ENCODE assay signal across 8 mouse cellular contexts in the genomic region with DNA sequence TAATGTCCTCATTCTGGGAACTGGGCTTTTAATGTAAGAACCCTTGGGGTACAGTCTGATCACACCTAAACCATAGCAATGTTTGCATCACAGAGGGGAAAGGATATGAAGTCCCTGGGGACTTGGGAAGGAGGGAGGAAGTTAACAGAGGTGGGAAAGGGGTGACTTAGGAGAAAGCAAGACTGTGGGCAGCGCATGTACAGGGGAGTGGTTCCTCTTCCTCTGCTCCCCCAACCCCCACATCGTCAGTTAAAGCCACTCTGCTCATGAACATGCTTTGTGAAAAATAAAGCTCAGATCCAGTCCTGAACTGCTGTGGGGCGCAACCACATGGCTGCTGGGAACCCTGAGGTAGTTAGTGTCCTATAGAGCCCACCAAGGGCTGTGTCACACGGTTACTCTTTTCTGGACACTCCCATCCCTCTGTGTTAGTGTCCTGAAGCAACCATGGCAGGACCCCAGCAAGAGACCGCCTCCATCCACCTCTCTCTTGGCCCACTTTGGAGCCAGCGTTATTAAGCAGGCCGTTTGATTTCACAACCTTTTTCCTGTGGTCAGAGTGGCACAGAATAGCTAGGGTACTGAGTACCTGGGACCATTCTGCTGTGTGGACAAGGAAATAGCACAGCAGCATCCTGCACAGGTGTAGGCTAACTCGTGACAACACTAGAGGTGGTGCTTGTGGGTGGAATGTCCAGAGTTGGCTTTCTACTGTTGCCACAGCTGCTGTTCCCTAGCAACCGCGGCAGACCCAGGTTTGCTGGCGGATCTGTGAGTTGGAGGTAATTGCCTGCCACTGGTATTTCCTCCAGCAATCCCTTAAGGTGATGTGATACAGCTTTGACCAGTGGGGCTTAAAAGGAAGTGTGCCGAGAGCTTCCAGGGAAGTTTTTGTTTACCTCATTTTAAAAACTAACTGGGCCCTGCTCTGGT. TPM values are rescaled to one million over a fixed set of nuclear protein-coding genes. Genes with fewer than 3 reads are reported as not detected.
A peak's percentile ranks its signal among the peaks of the same experiment; 100 is the strongest.
DNase-seq lines count a peak whose midpoint lies in the region; ATAC-seq and TF ChIP-seq lines count a peak whose summit lies in the region.

No protein-coding gene starts in this region.

- H3K36me3 ChIP-seq in intestine, postnatal 0 days (ENCODE audit: control insufficient read depth, insufficient read depth) = no peaks in the 10 kb centered on the region
- no peaks in the 10 kb centered on the region for H3K36me3 ChIP-seq in stomach, postnatal 0 days (ENCODE audit: control insufficient read depth, insufficient read depth, low read length)

- H3K4me1 ChIP-seq in intestine, postnatal 0 days (replicated peaks; ENCODE audit: control insufficient read depth, insufficient read depth, low read length) = 0 out of 2 replicates have a peak, but pooled peaks cover 20% of the 10 kb centered on the region
- H3K4me1 ChIP-seq in lung, adult 2 months (ENCODE audit: control insufficient read depth, insufficient read depth, low read length) = peaks cover 12% of the 10 kb centered on the region
- H3K4me1 ChIP-seq in stomach, postnatal 0 days (replicated peaks; ENCODE audit: control insufficient read depth, insufficient read depth) = no peaks in the 10 kb centered on the region

- H3K4me2 ChIP-seq in intestine, postnatal 0 days (replicated peaks; ENCODE audit: low read depth) = no peak overlapping the region
- no peak overlapping the region for H3K4me2 ChIP-seq in stomach, postnatal 0 days (replicated peaks; ENCODE audit: low read depth)

- ATAC-seq in intestine, postnatal 0 days = peak; percentile 58
- peak; percentile 85 for ATAC-seq in stomach, postnatal 0 days (ENCODE audit: low FRiP score, low TSS enrichment)

- no peak overlapping the region for H3K9ac ChIP-seq in intestine, postnatal 0 days (ENCODE audit: low read depth, low read length)
- no peak overlapping the region for H3K9ac ChIP-seq in stomach, postnatal 0 days (ENCODE audit: low read length)

- H3K4me3 ChIP-seq in intestine, postnatal 0 days (ENCODE audit: low read depth, low read length) = no peak overlapping the region
- H3K4me3 ChIP-seq in lung, adult 2 months (replicated peaks; ENCODE audit: extremely low read depth, low read depth, low read length) = no peak overlapping the region
- no peak overlapping the region for H3K4me3 ChIP-seq in stomach, postnatal 0 days (ENCODE audit: low read depth, low read length)

- no peak for TF ChIP-seq EP300 in stomach, postnatal 0 days (optimal IDR thresholded peaks at IDR 0.05)

- no peak for TF ChIP-seq CTCF in intestine, postnatal 0 days (IDR thresholded peaks at IDR 0.05; ENCODE audit: low read depth)
- TF ChIP-seq CTCF in lung, adult 2 months (IDR thresholded peaks at IDR 0.05; ENCODE audit: insufficient read depth, low read length) = no peak
- no peak for TF ChIP-seq CTCF in stomach, postnatal 0 days (IDR thresholded peaks at IDR 0.05; ENCODE audit: low read depth)

- H3K27me3 ChIP-seq in intestine, postnatal 0 days (replicated peaks; ENCODE audit: control insufficient read depth, insufficient read depth, low read length) = no peaks in the 10 kb centered on the region
- no peaks in the 10 kb centered on the region for H3K27me3 ChIP-seq in stomach, postnatal 0 days (ENCODE audit: control insufficient read depth, insufficient read depth, low read length)

- DNase-seq in retina, postnatal 1 day = peak; percentile 31
- no peak for DNase-seq in retina, embryonic 14.5 days (ENCODE audit: low spot score)
- peak; percentile 66 for DNase-seq in lung, adult 2 months
- peak; percentile 78 for DNase-seq in stomach, postnatal 0 days (ENCODE audit: low spot score)
- no peak for DNase-seq in left cerebral cortex, postnatal 10 days (ENCODE audit: extremely low spot score in 1 of 2, low spot score in 2 of 2)
- no peak for DNase-seq in spleen, postnatal 10 days (ENCODE audit: low spot score in 2 of 2)
- no peak for DNase-seq in heart, adult 18-20 months

- no peaks in the 10 kb centered on the region for H3K9me3 ChIP-seq in intestine, postnatal 0 days (ENCODE audit: control insufficient read depth)
- no peaks in the 10 kb centered on the region for H3K9me3 ChIP-seq in stomach, postnatal 0 days (ENCODE audit: control insufficient read depth, low read length)

- 36% methylated on average over 12 of the region's 12 CpGs for WGBS in intestine, postnatal 0 days
- WGBS in lung, adult 2 months = 40% methylated on average over 12 of the region's 12 CpGs
- WGBS in stomach, postnatal 0 days = 43% methylated on average over 12 of the region's 12 CpGs

- intact Hi-C loops in left cerebral cortex, postnatal 10 days (cut with DNase I) = no loop called here

- no peak for TF ChIP-seq POLR2A in lung, adult 2 months (IDR thresholded peaks at IDR 0.05; ENCODE audit: borderline replicate concordance, extremely low read depth, low read depth, low read length)

- peak overlapping the region; percentile 62 for H3K27ac ChIP-seq in intestine, postnatal 0 days (ENCODE audit: low read depth, low read length)
- peak overlapping the region; percentile 45; the same call in 1 of the 2 replicates for H3K27ac ChIP-seq in stomach, postnatal 0 days (replicated peaks)

RNA-seq across cellular contexts. Expression of gene Cpeb4, which starts 50.3 kb away (rescaled TPM):
- polyA plus RNA-seq in intestine, postnatal 0 days (2015; fragmentation: Nextera tagmentation; extraction: Ambion mirVana) = 11.3 and 12.8 TPM in 2 replicates
- 13.4 and 17.4 TPM in 2 replicates for polyA plus RNA-seq in lung, adult 2 months (2012; rRNA removed)
- 5.7 and 6.1 TPM in 2 replicates for polyA plus RNA-seq in stomach, postnatal 0 days (2015; fragmentation: Nextera tagmentation; extraction: Ambion mirVana)
- total RNA-seq in left cerebral cortex, postnatal 10 days (2021) = 100 to 1,000 TPM; 157 to 163 TPM
- total RNA-seq in heart, adult 18-20 months (2021) = 100 to 1,000 TPM; 103 to 109 TPM

Comparison
In these comparisons a context has a peak if more than half of its experiments do, and no peak if none do; other contexts are left out.
1. DNase-seq: peak in retina, postnatal 1 day (single experiment), lung, adult 2 months (single experiment) and stomach, postnatal 0 days (single experiment); none in retina, embryonic 14.5 days (single experiment), left cerebral cortex, postnatal 10 days (0 of 2), spleen, postnatal 10 days (0 of 2) and heart, adult 18-20 months (0 of 2).